Mouse (Mus musculus) thymus, adult 2 months (tissue): Measurements from ENCODE around the gene Med20.

Experiments used
- CTCF ChIP-seq: fragments of 200-500 bp; IDR thresholded peaks from 2 replicates; pipeline ENCODE4 v1.5.1; 2012; ENCODE audit warnings: mild to moderate bottlenecking, control low read depth, low read length, moderate library complexity, borderline replicate concordance; ENCODE audit not compliant: control insufficient read depth, poor library complexity, insufficient read depth; ENCODE audit errors: extremely low read depth
- POLR2A ChIP-seq: fragments of 200-500 bp; IDR thresholded peaks from 2 replicates; pipeline ENCODE4 v1.6.1; 2012; ENCODE audit warnings: mild to moderate bottlenecking, low read length, control low read depth, moderate library complexity; ENCODE audit not compliant: control insufficient read depth, poor library complexity, insufficient read depth; ENCODE audit errors: extremely low read depth

DNA sequence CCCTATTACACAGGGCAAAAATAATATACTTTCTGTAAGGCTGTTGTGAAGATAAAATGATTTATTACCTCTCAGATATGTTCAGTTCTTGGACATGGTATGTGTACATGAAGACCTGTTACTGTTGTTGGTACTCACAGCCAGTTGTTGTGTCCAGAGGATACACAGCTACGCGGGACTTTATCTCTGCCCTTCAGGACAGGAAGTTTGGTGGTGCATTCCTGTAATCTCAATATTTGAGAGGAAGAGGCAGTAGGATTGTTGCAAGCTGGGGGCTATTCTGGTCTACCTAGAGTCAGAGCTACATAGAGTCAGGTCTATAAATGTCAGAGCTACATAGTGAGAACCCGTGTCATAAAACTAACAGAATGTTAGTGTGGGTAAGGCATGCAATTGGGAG is 20.3 kb upstream of the Med20 start:
- TF ChIP-seq CTCF: no peak
- TF ChIP-seq POLR2A: no peak
